Mouse (Mus musculus) ES-Bruce4 (cell line): ENCODE measurements at regions not wholly inside any gene's neighbourhood (a gene's known extent, or its start where the extent isn't known, plus 50 kb on each side); places are given as distances from the start of the nearest gene placed in this dataset.

Experiments used
- H3K27ac ChIP-seq: 2 replicates; pipeline ENCODE4 v1.5.1; 2012; ENCODE audit warnings: low read length, inconsistent platforms; ENCODE audit not compliant: insufficient read depth
- H3K27me3 ChIP-seq: 2 replicates; pipeline ENCODE4 v1.6.1; 2012; ENCODE audit warnings: mild to moderate bottlenecking, low read length, inconsistent platforms; ENCODE audit not compliant: control insufficient read depth, poor library complexity, insufficient read depth, severe bottlenecking
- H3K36me3 ChIP-seq: 2 replicates; pipeline ENCODE4 v1.6.1; 2012; ENCODE audit warnings: inconsistent platforms, mild to moderate bottlenecking, low read length, moderate library complexity; ENCODE audit not compliant: control insufficient read depth, poor library complexity, insufficient read depth, severe bottlenecking
- H3K4me1 ChIP-seq: one replicate; pipeline ENCODE4 v1.8.1; 2011; ENCODE audit warnings: low read length; ENCODE audit not compliant: control insufficient read depth, insufficient read depth
- H3K4me3 ChIP-seq: 2 replicates; pipeline ENCODE4 v1.5.1; 2011; ENCODE audit warnings: low read depth, mild to moderate bottlenecking, low read length
- H3K9ac ChIP-seq: 2 replicates; pipeline ENCODE4 v1.6.1; 2012; ENCODE audit warnings: low read depth, mild to moderate bottlenecking, inconsistent platforms; ENCODE audit not compliant: poor library complexity, severe bottlenecking
- H3K9me3 ChIP-seq: replicated peaks from 2 replicates; pipeline ENCODE4 v1.6.1; 2012; ENCODE audit warnings: mild to moderate bottlenecking, low read length, inconsistent platforms; ENCODE audit not compliant: control insufficient read depth, poor library complexity, insufficient read depth, severe bottlenecking
- CTCF ChIP-seq: IDR thresholded peaks from one replicate; pipeline ENCODE4 v1.8.1; 2011; ENCODE audit warnings: low read depth, low read length
- EP300 ChIP-seq: IDR thresholded peaks from 2 replicates; pipeline ENCODE4 v1.6.1; 2011; ENCODE audit warnings: low read depth, low read length; ENCODE audit not compliant: insufficient read depth
- POLR2A ChIP-seq: IDR thresholded peaks from one replicate; pipeline ENCODE4 v1.8.1; 2011; ENCODE audit warnings: low read length; ENCODE audit not compliant: insufficient read depth

- no peaks in the 10 kb centered on the region for H3K27me3 ChIP-seq
- H3K27ac ChIP-seq, result no peak overlapping the region
These were observed 54.2 kb upstream of the Rfpl4b start for GRCm38 (mm10) chr10:38875667-38876245.

GRCm38 (mm10) chr10:38879271-38879670, 57.7 kb upstream of the Rfpl4b start:
- Histone ChIP-seq H3K4me3 (no peak overlapping the region), H3K36me3 (no peaks in the 10 kb centered on the region), H3K27me3 (no peaks in the 10 kb centered on the region), H3K9me3 (0 out of 2 replicates have a peak, but pooled peaks cover 9% of the 10 kb centered on the region), H3K9ac (no peak overlapping the region), H3K4me1 (no peaks in the 10 kb centered on the region), H3K27ac (no peak overlapping the region)
- TF ChIP-seq EP300 (no peak), POLR2A (no peak), CTCF (no peak)

More at GRCm38 (mm10) chr10:38875667-38876245, 54.2 kb upstream of the Rfpl4b start:
- H3K36me3 ChIP-seq, result no peaks in the 10 kb centered on the region
- H3K4me1 ChIP-seq, result no peaks in the 10 kb centered on the region
- H3K9me3 ChIP-seq, result 0 out of 2 replicates have a peak, but pooled peaks cover 9% of the 10 kb centered on the region
- no peak overlapping the region for H3K9ac ChIP-seq
- TF ChIP-seq EP300 (no peak), POLR2A (no peak), CTCF (no peak)
- H3K4me3 ChIP-seq, result no peak overlapping the region

- 0 out of 2 replicates have a peak, but pooled peaks cover 9% of the 10 kb centered on the region for H3K9me3 ChIP-seq
- no peak overlapping the region for H3K27ac ChIP-seq
- H3K36me3 ChIP-seq, result no peaks in the 10 kb centered on the region
- H3K4me1 ChIP-seq, result no peaks in the 10 kb centered on the region
- no peaks in the 10 kb centered on the region for H3K27me3 ChIP-seq
- no peak overlapping the region for H3K4me3 ChIP-seq
- TF ChIP-seq POLR2A, result no peak
- TF ChIP-seq EP300, result no peak
- TF ChIP-seq CTCF, result no peak
- no peak overlapping the region for H3K9ac ChIP-seq
These were observed 59.1 kb upstream of the Rfpl4b start for GRCm38 (mm10) chr10:38880642-38881187.

- Histone ChIP-seq H3K4me3 (no peak overlapping the region), H3K4me1 (no peaks in the 10 kb centered on the region), H3K9ac (no peak overlapping the region), H3K27ac (no peak overlapping the region), H3K36me3 (no peaks in the 10 kb centered on the region), H3K9me3 (0 out of 2 replicates have a peak, but pooled peaks cover 7% of the 10 kb centered on the region), H3K27me3 (no peaks in the 10 kb centered on the region)
- TF ChIP-seq CTCF (no peak), POLR2A (no peak)
These were observed 60.6 kb upstream of the Rfpl4b start for GRCm38 (mm10) chr10:38882154-38882553.

- TF ChIP-seq CTCF (no peak), EP300 (no peak), POLR2A (no peak)
- no peak overlapping the region for H3K27ac ChIP-seq
These were observed 62.4 kb upstream of the Rfpl4b start for GRCm38 (mm10) chr10:38883816-38884599.

GRCm38 (mm10) chr10:38884641-38885040, 63.1 kb upstream of the Rfpl4b start:
- TF ChIP-seq EP300 (no peak), CTCF (no peak), POLR2A (no peak)
- no peak overlapping the region for H3K27ac ChIP-seq

More at GRCm38 (mm10) chr10:38883816-38884599, 62.4 kb upstream of the Rfpl4b start:
- Histone ChIP-seq H3K9ac (no peak overlapping the region), H3K27me3 (no peaks in the 10 kb centered on the region), H3K4me1 (no peaks in the 10 kb centered on the region), H3K9me3 (no peaks in the 10 kb centered on the region), H3K4me3 (no peak overlapping the region), H3K36me3 (no peaks in the 10 kb centered on the region)

More at GRCm38 (mm10) chr10:38884641-38885040, 63.1 kb upstream of the Rfpl4b start:
- no peaks in the 10 kb centered on the region for H3K9me3 ChIP-seq
- H3K9ac ChIP-seq, result no peak overlapping the region
- no peaks in the 10 kb centered on the region for H3K27me3 ChIP-seq
- no peak overlapping the region for H3K4me3 ChIP-seq
- no peaks in the 10 kb centered on the region for H3K4me1 ChIP-seq
- H3K36me3 ChIP-seq, result no peaks in the 10 kb centered on the region
